Mouse (Mus musculus): ENCODE data around the gene Ric3.

The Ric3 gene

DNA sequence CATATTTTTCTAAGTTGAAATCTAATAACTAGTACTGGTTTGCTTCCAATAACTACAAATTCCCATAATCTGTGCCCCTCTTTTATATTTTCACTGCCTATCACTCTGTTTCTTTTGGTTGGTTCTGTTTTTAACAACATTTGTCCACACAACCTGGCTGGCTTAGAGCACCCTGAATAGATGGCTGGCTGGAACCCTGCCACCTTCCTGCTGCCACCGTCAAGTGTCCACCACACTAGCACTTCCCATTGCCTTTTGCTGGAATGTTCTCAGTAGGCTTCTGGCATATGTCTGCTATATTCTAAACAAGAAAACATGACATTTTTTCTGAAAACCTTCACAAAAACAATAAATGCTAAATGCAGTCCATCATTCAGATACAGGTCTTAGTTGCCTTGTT, 32.3 kb downstream of the Ric3 start:
- no peak for DNase-seq (ENCODE audit: low spot score in 2 of 2)

DNA sequence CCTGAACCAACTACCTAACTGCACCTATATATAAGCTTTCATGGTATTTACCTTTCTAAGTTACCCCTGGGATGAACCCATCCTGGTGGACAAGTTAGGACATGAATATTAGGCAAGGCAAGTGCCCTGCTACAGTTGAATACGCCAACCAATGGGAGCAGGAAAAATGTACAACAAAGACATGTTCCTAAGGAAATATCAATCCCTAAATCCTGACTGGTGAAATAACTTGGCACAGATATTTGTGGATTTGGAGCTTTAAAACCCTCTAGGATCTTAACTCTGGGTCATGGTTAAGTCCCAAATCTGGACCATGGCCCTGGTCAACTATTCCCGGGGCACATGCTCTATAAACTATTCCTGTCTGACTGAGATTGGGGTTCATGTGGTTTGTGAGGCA, 37.3 kb downstream of the Ric3 start:
- DNase-seq (ENCODE audit: low spot score in 2 of 2) = no peak

GRCm38 (mm10) chr7:109039445-109039844, 43.7 kb downstream of the Ric3 start:
- no peak for DNase-seq (ENCODE audit: low spot score in 2 of 2)

- no peak for DNase-seq (ENCODE audit: low spot score in 2 of 2)
Observed at GRCm38 (mm10) chr7:109038987-109039386, 44.1 kb downstream of the Ric3 start.

DNA sequence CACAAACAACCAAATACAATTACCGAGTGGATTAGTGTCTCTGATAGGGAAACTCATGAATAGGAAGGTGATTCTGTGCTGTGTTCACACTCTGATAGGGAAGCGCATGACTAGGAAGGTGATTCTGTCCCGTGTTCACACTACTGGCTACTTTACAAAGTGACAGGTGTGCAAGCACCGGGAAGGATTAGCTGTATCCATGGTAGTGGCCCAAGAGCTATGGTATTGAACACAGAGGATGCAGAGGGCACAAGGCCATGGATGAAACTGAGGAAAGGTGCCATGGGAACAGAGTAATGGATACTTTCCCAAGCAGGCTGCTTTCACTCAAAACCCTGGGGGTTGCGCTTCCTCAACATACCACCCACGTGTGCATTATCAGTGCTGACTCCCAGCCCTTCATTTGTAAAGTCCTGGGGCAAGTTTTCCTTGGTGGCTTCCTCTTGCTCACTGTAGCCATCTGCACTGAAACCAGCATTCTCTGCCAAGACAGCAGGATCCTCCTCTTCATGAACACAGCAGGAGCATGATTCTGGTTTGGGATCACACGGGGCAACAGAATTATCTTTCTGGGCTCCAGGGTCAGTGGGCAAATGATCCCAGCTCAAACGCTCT, 44.9 kb downstream of the Ric3 start:
- no peak for DNase-seq (ENCODE audit: low spot score in 2 of 2)

DNA sequence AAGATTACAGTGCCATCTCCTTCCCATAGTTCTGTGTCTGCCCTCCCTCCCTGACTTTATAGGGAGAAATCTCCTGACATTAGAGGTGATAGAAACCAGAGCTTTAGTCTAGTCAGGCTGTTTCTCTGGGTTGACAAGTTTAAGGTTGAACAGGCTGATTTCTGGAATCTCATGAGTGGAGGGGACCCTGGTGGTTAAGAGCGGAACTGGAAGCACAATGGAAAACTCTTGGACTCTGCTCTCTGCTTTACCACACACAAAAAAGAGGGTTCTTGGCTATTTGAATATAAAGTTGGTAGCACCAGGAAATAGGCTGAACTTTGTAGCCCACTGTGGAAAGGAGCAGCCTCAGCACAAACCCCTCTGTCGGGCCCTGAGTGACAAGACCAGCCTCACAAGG, 51.1 kb downstream of the Ric3 start:
- DNase-seq (ENCODE audit: low spot score in 2 of 2) = no peak

GRCm38 (mm10) chr7:109031331-109031730, 51.8 kb downstream of the Ric3 start:
- no peak for DNase-seq (ENCODE audit: low spot score in 2 of 2)

DNA sequence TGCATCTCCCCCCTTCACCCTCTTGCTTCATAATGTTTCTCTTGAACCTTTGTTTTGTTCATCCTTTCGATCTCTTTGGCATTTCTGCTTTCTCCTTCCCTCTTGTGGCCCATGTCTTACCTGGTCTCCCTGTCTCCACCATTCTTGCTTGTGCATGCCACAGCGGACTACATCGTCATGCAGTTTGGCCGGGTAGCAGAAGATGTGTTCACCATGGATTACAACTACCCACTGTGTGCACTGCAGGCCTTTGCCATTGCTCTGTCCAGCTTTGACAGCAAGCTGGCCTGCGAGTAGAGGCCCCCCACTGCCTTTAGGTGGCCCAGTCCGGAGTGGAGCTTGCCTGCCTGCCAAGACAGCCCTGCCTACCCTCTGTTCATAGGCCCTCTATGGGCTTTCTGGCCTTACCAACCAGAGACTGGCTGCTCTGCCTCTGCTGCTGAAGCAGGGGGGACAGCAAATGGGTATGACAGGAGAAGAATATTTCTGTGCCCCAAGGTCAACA, 53.1 kb downstream of the Ric3 start:
- DNase-seq (ENCODE audit: low spot score in 2 of 2) = no peak

GRCm38 (mm10) chr7:109028204-109028603, 54.9 kb downstream of the Ric3 start:
- no peak for DNase-seq (ENCODE audit: low spot score in 2 of 2)

GRCm38 (mm10) chr7:109027721-109028120, 55.4 kb downstream of the Ric3 start:
- DNase-seq (ENCODE audit: low spot score in 2 of 2) = no peak

DNA sequence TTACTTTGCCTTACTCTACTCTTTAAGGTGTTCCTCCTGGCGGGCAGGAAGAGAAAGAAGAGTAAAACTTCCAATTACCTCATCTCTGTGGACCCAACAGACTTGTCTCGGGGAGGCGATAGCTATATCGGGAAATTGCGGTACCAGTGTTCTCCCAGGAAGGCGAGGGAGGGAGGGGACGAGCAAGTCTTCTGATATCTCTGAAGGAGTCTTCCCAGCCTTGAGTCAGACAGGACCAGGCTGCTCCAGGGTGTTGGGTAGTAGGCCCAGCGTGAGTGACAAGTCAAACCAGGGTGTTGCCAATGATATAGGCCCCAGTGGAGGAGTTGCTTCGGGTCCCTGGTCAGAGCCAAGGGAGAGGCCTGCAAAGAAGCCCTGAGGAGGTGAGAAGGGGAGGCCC, 56.2 kb downstream of the Ric3 start:
- DNase-seq (ENCODE audit: low spot score in 2 of 2) = no peak

GRCm38 (mm10) chr7:109025743-109026142, 57.4 kb downstream of the Ric3 start:
- no peak for DNase-seq (ENCODE audit: low spot score in 2 of 2)

GRCm38 (mm10) chr7:109021428-109021827, 61.7 kb downstream of the Ric3 start:
- peak in 1 of 2 experiments; percentile 60 for DNase-seq (ENCODE audit: low spot score in 2 of 2)

DNA sequence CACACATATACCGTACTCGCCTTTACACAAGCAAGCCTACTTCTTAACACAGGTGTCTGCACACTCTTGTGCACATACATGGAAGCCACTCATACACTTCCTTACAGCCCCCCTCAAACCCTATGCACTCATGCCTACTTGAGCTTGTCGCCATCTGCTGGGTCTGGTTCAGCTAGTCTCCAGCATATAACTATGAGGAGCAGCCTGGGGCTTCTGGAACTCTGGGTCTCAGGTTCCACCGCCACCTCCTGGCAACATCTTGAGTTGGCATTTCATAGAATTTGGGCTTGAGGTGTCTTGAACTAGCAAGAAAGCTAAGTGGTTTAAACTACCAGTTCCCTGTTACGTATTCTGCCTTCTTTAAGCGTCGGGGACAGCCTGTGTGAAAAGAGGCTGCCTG, 63.9 kb downstream of the Ric3 start:
- no peak for DNase-seq (ENCODE audit: low spot score in 2 of 2)

GRCm38 (mm10) chr7:109016378-109016923, 66.7 kb downstream of the Ric3 start:
- no peak for DNase-seq (ENCODE audit: low spot score in 2 of 2)

DNA sequence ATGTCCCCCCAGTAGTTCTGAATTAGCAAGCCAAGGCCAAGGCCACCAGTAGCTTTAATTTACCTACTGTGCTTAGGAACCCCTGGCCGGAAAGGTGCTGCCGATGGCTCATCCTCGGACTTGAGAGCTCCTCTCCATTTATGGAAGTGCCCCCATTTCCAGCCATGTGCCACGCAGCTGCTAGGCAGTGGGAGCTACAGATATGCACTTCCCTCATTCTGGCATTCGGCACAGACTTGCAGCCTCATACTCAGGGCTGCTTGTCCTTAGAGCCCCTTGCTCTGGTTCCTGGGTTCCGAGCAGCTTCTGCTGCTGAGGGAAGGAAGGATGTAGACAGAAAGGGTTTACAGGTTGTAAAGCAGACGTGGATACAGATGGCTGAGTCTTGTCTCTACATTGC, 68.3 kb downstream of the Ric3 start:
- DNase-seq (ENCODE audit: low spot score in 2 of 2) = no peak

DNA sequence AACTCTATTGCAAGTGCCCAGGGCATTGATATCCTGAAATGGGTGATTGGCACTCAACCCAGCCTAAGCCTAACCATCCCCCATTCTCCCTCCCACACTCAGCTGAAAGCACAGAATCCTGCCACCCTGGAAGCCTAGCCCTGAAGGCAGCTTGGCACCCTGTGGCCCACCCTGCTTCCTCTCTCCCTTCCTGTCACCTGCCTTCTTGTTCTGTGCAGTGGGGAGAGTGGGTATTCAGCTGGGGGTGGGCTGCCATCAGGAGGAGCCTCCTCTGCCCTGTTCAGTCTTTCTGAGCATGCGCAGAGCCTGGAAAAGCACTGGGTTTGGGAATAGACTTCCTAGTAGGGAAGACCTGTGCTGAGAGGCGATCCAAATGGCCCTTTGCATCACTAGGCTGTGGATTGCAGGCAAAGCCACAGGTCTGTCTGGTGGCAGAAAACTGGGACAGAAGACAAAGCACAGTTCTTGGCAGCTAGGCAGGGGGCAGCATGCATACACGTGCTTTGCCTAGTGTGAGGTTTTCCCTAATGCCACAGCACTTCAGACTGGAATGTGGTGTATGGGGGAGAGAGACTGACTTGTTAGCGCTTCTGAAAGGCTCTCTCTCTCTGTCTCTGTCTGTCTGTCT, 70.0 kb downstream of the Ric3 start:
- DNase-seq (ENCODE audit: low spot score in 2 of 2) = no peak

DNA sequence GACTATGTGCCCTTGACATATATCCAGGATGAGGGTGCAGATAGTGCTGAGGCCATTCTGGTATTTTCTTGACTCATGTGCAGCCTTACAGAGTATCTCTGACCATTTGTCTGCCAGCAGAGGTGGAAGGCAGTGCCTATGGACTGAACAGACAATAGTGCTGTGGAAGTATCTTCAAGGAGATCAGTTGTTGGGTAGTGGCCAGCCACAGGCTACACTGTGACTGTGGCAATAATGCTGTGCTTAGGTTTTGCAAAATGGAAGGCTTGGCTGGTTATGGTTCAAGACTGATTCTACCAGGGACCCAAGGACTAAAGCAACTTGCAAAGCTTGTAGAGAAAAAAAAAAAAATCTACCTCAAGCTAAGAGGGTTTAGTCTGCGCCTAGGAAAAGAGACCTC, 70.6 kb downstream of the Ric3 start:
- no peak for DNase-seq (ENCODE audit: low spot score in 2 of 2)

GRCm38 (mm10) chr7:109011596-109012180, 71.4 kb downstream of the Ric3 start:
- DNase-seq (ENCODE audit: low spot score in 2 of 2) = peak; percentile 64 to 73

GRCm38 (mm10) chr7:109010720-109011595, 72.2 kb downstream of the Ric3 start:
- DNase-seq (ENCODE audit: low spot score in 2 of 2) = no peak

- DNase-seq (ENCODE audit: low spot score in 2 of 2) = no peak
Observed at GRCm38 (mm10) chr7:109009260-109009659, 73.9 kb downstream of the Ric3 start.

GRCm38 (mm10) chr7:109003653-109004052, 79.5 kb downstream of the Ric3 start:
- DNase-seq (ENCODE audit: low spot score in 2 of 2) = no peak
